Mouse (Mus musculus): Measurements from ENCODE around the gene Tenm4.

The Tenm4 gene

GRCm38 (mm10) chr7:96341479-96341878, 170.4 kb downstream of the Tenm4 start:
- no peak for DNase-seq (ENCODE audit: low spot score)

DNA sequence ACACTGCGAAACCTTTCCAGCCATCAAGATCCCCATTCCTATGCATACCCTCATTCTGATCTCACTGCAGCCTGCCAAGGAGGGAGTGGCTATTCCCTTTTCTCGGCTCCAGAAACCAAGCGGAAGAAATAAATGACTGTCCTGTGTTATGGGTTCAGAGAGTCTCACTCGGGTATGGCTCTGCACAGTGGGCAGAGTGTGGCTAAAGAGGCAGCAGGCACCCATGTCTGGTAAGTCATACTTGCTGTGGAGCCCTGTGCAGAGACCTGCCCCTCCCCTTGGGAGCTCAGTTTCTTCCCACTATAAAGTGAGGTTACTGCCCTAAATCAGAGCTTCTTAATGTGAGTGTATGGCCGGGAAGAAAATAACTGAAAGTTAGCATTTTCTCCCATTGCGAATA, 171.9 kb downstream of the Tenm4 start:
- no peak for DNase-seq (ENCODE audit: low spot score)

GRCm38 (mm10) chr7:96343667-96344066, 172.6 kb downstream of the Tenm4 start:
- DNase-seq (ENCODE audit: low spot score) = no peak

DNA sequence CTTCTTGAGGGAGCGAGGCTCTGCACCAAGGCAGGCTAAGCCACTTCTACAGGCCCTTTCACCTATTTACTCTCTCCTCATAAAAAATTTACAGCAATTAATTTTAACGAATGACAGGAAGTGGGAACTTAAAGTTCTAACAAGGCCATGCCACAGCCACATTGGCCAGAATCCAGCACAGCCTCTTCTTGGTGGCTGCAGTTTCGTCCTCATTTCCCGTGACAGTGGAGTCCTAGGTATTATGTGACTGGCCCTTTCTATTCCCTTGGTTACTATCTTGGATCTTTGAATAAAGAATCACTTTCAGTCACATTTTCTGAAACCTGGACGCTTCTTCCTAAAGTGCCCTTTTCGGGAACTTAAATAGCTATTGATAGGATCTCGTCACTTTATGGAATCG, 181.6 kb downstream of the Tenm4 start:
- no peak for DNase-seq (ENCODE audit: low spot score)

DNA sequence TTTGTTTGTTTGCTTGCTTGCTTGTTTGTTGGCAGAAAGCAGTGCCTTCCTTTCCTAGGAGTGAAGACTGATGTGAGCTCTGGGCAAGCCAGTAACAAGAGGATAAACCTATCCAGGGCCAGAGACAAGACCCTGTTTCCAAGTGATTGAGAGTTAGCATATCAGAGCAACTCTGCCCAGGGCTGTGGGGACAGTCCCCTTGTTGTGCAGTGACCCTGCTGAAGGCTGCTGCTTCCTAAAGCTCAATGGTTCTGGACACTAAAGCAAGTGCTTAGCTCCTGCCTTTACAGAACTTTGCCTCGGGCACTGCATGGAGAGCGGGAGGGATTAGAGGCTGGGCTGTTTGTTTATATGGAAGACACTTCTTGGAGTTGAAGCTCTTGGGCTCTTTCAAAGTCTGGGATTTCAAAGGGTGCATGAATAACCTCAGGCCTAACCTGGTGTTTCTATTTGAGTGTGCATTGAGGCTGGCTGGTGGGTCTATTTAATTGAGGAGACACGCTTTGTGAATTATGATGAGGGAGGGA, 185.3 kb downstream of the Tenm4 start:
- DNase-seq (ENCODE audit: low spot score) = no peak

DNA sequence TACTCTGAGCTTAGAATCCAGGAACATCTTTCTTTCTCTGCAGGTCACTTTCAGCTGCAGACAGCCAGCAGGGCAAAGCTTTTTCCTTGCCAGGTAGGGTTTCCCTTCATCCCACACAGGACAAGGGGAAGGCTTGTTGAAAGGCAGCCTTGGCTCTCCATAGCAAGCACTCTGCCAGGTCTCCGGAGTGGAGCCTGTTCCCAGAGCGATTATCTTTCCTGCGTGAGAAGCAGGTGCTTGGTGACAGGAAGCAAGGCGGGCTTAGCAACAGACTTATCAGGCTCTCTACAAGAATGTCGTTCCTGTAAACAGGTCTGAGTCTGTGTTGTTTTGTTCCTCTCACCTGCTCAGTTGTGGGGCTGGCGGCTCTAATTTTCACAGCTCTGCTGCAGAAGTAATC, 186.5 kb downstream of the Tenm4 start:
- no peak for DNase-seq (ENCODE audit: low spot score)

DNA sequence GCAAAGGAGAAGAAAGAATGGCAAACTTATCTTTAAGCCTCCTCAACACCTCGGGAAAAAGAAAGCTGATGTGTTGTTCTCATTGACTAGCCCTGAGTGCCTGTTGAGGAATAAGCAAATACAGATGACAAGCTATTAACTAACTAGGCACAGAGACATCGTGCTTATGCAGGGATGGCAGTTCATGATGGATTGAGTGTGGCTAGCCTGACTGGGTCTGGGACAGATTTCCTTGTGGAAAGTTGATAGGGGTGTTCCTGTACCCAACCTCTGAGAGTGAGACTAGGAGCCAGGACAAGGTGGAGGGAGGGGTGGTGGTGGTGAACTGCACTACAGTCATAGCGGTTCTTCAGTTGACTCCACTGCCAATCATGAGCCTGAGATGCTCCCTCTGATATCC, 192.3 kb downstream of the Tenm4 start:
- no peak for DNase-seq (ENCODE audit: low spot score)

- no peak for DNase-seq (ENCODE audit: low spot score)
Observed at GRCm38 (mm10) chr7:96369947-96370346, 198.9 kb downstream of the Tenm4 start.

- no peak for DNase-seq (ENCODE audit: low spot score)
Observed at GRCm38 (mm10) chr7:96374004-96374663, 203.1 kb downstream of the Tenm4 start.

DNA sequence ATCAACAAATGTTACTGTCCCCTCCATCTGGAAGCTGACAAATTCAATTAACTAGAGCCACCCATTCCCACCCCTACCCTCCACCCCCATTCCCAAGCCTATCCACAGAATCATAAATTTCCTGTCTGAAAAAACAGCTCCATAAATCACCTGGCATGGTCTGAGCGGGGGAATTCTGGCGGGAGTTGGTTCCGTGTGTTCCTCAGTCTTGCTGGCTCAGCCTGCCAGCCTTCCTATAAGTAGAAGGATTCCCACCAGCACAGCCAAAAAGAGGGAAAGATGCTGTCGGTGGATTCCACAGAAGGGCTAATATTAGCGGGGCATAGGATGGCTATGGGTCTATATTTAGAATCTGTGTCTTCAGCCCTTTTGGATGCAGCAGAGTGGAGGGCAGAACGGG, 204.5 kb downstream of the Tenm4 start:
- DNase-seq (ENCODE audit: low spot score) = no peak

DNA sequence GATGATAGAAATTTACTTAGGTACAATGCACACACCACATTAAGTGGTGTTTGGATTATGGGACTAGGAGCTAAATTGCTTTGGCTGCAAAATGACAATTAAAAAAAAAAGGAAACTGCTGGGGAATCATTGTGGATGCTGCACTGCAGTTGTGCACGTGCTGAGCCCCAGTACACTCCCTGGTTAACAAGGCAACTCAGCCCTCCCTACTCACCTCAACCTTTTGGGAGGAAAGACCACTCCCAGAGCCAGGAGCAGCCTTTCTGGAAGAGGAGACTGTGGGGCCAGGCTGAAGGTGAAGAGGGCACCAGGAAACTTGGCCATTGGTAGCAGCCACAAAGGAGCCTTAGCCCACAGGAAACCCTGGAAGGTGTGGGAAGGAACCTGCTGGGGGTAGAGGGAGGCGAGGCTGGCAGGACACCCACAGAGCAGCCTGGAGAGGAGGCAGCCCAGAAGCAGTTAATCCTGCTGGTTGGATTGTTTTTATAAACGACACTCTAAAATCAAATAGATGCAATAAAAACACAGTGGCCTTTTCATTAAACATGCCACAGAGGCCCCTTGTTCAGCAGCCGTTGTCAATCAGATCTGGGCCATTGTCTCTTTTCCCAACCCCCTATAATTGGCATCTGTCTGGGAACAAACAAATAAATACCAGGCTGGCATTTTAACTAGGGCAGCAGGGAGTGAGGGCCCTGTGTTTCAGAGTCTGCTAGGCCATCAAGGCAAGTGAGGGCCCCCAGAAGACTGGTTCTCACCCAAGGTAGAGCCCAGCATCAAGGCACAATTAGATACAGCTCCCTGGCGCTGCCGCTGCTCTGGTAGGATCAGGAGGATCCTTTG, 212.9 kb downstream of the Tenm4 start:
- no peak for DNase-seq (ENCODE audit: low spot score)

DNA sequence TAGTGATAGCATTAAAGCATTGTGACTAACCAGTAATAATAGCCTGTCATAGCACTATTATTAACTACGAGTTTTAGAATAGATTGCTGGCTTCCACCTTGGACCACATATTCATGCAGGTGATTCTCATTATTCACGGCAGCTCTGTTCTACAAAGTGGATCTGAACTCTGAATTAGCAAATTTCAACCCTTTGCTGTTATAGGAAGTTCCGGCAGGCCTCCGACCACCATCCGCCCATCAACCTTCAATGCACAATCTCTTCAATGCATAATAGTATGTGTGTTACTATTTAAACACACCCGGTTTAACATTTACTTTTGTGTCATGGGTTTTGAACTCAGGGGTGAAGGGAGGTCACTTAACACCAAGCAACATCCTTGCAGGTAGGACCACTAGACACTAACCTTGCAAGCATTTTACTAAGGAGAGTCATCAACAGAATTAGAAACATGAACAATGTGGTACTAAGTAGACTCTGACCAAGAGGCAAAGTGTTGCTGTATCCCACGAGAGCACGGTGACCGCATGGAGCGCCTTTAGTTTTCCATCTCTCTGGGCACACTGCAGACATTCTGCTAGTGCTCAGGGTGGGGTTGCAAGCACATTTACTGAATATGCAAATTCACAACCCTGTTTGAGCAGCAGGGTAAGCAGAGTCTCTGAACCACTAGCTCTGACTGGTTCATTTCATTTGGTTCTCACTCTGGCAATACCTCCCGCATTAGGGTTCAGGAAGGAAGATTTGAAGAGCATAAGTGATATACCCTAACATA, 213.9 kb downstream of the Tenm4 start:
- DNase-seq (ENCODE audit: low spot score) = no peak

GRCm38 (mm10) chr7:96385850-96386249, 214.8 kb downstream of the Tenm4 start:
- DNase-seq (ENCODE audit: low spot score) = no peak

DNA sequence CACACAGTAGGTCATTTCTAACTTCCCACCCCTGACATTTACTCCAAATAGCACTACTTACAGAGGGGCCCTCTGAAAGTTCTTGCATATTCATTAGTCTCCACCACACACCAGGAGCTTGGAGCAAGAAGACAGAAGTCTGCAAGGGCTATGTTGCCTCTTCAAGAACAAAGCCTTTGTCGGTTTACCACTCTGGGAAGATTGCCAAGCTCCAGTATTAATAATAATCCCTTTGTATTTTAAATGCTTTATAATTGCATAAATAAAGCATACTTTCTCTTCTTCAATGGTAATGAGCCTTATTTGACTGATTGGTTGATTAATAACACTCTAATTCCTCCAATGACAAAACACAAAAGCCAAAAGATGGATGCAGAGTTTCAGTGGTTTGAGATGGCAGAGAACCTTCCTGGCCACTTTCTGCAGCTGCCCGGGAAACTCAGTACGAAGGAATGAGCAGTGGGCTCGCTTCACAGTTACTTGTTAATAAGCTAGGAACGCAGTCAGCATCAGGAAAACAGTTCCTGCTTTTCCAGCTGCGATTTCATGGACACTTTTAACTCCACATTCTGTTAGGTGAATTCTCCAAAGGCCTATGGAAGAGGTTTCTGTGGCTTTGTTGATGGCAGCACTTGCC, 219.1 kb downstream of the Tenm4 start:
- no peak for DNase-seq (ENCODE audit: low spot score)

- DNase-seq (ENCODE audit: low spot score) = no peak
Observed at GRCm38 (mm10) chr7:96390894-96391293, 219.8 kb downstream of the Tenm4 start.

- DNase-seq (ENCODE audit: low spot score) = peak; percentile 29
Observed at GRCm38 (mm10) chr7:96391797-96392472, 220.9 kb downstream of the Tenm4 start.

GRCm38 (mm10) chr7:96392600-96392999, 221.6 kb downstream of the Tenm4 start:
- peak; percentile 36 for DNase-seq (ENCODE audit: low spot score)

- no peak for DNase-seq (ENCODE audit: low spot score)
Observed at GRCm38 (mm10) chr7:96397940-96398339, 226.9 kb downstream of the Tenm4 start.

DNA sequence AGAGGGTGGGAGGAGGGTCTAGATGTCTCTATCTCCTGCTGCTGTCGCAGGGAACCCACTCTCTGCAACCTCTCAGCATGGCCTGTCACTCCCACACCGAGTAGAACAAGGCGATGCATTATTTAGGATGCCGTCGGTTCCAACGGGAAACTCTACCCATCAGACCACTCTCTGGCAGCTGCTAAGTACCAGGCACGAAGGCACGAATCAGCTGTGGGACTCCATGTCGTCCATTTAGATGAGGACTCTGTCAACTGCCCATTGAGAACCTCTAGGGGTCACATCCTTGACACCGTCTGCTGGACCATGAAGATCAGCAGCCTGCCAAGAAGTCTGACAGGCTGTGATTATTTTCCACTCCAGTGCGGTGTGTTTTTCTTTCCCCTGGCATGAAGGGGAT, 229.4 kb downstream of the Tenm4 start:
- peak; percentile 63 for DNase-seq (ENCODE audit: low spot score)

GRCm38 (mm10) chr7:96406630-96407214, 235.7 kb downstream of the Tenm4 start:
- DNase-seq (ENCODE audit: low spot score) = no peak
